Mouse (Mus musculus) T-helper 2 cell (primary cell): ENCODE results near the gene Ube2l6.

Experiments
- in situ Hi-C: fragments of 300-600 bp; cut with MboI, MseI; formaldehyde crosslinking; loops from one replicate; pipeline ENCODE4 v1.15.1; 2025; ENCODE audit warnings: high pct_unique_total_duplicates

The Ube2l6 gene

GRCm38 (mm10) chr2:84798493-84798921 lies at the start of gene Ube2l6:
TSS of gene Ube2l6 (plus strand) at chr2:84798828.
- in situ Hi-C loops: no loop called here

GRCm38 (mm10) chr2:84750115-84750514 lies 48.5 kb upstream of the Ube2l6 start:
- in situ Hi-C loops: no loop called here

GRCm38 (mm10) chr2:84756245-84756644 lies 42.4 kb upstream of the Ube2l6 start:
- in situ Hi-C loops: no loop called here

GRCm38 (mm10) chr2:84757026-84757682 lies 41.5 kb upstream of the Ube2l6 start:
- in situ Hi-C loops: no loop called here

DNA sequence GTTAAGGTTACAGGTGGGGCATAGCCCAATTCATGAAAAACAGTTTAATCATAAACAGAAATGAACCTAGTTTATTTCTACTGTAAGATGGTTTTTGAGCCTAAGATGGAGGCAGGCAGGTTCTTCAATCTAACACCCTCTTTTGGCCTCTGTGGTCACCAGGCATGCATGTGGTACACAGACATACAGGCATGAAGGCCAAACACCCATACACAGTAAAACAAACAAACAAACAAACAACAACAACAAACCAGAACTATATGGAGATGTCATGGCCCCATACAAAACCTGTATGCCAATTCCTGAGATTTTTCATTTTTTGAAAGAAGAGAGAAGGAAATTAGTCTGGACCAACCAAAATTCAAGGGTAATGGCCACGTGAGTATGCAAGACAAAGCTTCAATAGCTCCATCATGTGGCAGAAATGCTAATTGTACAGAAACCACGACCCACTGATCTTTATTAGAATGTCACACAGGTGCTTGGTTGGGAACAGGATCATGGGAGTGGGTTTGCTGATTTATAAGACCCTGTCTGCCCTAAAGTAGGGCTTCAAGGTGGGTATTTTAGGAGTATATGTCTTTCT lies 40.0 kb upstream of the Ube2l6 start:
- in situ Hi-C loops: no loop called here

- in situ Hi-C loops: no loop called here
Observed at GRCm38 (mm10) chr2:84760777-84761176, 37.9 kb upstream of the Ube2l6 start.

DNA sequence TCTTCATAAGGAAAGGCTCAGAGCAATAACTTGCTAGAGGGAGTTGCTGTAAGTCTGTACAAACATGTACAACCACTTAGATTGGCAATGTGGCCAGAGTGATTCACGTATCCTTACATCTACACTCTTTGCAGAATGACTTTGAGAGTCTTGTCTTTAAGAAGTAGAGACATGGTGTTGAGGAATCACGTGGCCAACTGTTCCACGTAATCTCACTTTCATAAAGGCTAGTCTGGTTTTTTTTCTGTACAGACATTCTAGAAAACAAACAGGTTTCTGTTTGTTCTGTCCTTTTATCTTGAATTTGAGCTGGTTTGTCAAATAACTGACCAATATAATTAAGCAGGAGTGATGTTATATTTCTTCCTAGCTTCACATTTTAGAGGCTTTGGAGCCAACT lies 37.3 kb upstream of the Ube2l6 start:
- in situ Hi-C loops: no loop called here

DNA sequence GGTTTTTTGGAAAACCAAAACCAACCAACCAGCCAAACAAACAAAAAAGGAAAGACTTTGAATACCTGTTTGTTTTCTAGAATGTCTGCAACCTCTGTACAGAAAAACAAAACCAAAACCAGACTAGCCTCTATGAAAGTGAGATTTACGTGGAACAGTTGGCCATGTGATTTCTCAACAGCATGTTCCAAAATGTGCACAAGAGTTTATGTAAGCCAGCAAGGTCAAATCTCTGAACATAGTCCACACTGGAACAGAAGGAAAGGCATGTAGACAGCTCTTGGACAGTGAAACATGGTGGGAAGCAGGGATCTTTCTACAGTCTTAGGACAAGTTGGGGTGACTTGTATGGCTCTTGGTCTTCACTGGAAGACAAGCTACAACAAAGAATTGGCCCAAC lies 36.8 kb upstream of the Ube2l6 start:
- in situ Hi-C loops: no loop called here

DNA sequence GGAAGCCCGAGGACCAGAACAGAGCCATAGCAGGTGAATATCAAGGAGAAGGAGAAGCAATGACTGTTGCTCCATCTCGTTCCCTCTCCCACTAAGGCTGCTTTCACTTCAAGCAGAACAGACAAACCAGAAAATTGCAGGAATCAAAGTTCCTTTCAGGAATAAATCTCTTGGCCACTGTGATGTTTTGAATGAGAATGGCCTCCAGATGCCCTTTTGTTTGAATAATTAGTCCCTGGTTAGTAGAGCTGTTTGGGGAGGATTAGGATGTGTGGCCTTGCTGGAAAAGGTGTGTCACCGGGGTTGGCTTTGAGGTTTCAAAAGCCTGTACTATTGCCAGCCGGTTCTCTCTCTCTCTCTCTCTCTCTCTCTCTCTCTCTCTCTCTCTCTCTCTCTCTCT lies 36.3 kb upstream of the Ube2l6 start:
- in situ Hi-C loops: no loop called here

DNA sequence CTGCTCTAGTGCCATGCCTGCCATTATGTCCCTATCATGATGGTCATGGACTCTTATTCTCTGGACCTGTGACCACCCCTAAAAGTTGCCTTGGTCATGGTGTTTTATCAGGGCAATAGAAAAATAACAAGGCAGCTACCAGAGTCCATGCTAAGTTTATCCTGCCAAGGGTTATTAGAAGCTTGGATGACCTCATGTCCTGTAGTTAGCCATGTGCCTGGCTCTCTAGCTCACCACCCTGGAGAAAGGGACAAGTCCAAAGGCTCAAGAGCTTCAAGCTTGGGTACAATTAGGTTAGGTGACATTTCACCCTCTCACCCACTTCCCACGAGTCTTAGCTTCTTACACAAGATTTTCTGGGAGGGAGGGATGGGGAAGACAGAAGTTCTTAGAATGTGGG lies 35.8 kb upstream of the Ube2l6 start:
- in situ Hi-C loops: no loop called here

- in situ Hi-C loops: no loop called here
Observed at GRCm38 (mm10) chr2:84770501-84770900, 28.1 kb upstream of the Ube2l6 start.

GRCm38 (mm10) chr2:84772454-84772853 lies 26.2 kb upstream of the Ube2l6 start:
- in situ Hi-C loops: no loop called here

DNA sequence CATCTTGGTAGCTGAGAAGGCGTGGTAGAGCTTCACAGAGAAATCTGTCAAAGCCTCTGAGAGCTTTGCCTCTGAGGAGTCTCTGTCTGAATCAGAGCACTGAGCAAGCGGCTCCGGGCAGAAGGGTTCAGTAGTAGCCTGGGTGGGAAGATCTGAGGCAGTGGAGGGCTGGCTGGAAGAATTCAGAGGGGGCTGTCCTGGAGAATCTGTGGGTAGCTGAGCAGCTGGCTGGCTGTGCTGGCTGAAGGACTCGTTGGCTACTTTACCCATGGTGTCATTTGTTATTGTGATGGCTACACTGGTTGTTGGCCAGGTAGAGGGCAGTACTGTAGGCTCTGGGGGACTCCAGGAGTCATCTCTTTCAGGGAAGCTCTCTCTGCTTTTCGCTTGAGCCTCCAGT lies 25.4 kb upstream of the Ube2l6 start:
- in situ Hi-C loops: no loop called here

GRCm38 (mm10) chr2:84774751-84775150 lies 23.9 kb upstream of the Ube2l6 start:
- in situ Hi-C loops: no loop called here

GRCm38 (mm10) chr2:84775241-84775640 lies 23.4 kb upstream of the Ube2l6 start, which contains the start of gene Serping1:
TSS of gene Serping1 (minus strand) at chr2:84775444.
- in situ Hi-C loops: no loop called here

- in situ Hi-C loops: no loop called here
Observed at GRCm38 (mm10) chr2:84775665-84776064, 23.0 kb upstream of the Ube2l6 start.

- in situ Hi-C loops: no loop called here
Observed at GRCm38 (mm10) chr2:84777706-84778105, 20.9 kb upstream of the Ube2l6 start.

GRCm38 (mm10) chr2:84779210-84779609 lies 19.4 kb upstream of the Ube2l6 start:
- in situ Hi-C loops: no loop called here

DNA sequence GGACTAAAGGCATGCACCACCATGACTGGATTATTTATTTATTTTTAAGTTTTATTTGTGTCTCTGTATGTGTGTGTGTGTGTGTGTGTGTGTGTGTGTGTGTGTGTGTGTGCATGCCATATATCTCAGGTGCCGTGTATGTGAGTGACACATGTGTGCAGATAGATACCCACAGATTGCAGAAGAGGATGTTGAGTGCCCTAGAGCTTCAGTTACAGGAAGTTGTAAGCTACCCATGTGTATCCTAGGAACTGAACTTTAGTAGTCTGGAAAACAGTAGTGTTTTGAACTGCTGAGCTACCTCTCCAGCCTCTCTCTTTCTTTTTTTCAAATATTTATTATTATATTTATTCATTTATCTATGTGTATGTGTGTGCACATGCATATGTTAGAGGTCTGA lies 15.3 kb upstream of the Ube2l6 start:
- in situ Hi-C loops: no loop called here

GRCm38 (mm10) chr2:84783840-84784566 lies 14.6 kb upstream of the Ube2l6 start:
- in situ Hi-C loops: no loop called here

DNA sequence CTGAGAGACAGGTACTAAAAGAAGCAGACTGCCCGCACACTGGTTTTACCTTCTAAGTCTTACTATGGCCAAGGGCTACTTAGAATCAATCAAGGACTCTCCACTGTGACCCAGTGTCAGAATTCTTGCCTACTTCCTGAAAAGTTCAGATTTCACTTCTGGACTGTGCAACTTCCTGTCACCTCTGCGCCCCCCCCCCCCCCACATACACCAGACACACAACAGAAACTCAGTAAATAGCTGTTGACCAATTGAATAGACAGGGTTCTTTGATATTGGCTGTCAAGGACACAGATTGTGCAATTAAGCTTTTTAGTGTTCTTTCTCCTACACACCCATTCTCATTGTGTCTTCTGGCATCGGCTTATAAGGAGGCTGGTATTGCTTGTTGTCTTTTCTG lies 10.3 kb upstream of the Ube2l6 start:
- in situ Hi-C loops: no loop called here

GRCm38 (mm10) chr2:84790418-84790817 lies 8.2 kb upstream of the Ube2l6 start:
- in situ Hi-C loops: no loop called here

GRCm38 (mm10) chr2:84792516-84792915 lies 6.1 kb upstream of the Ube2l6 start:
- in situ Hi-C loops: no loop called here
